Mouse (Mus musculus) hindbrain, embryonic 11.5 days (tissue): ENCODE data around the gene Hist1h2ah. TPM values are rescaled to one million over a fixed set of nuclear protein-coding genes. Genes with fewer than 3 reads are reported as not detected.
"Not testable (repeated sequence)": the region's sequence is repeated elsewhere in the genome, so short reads cannot be mapped to it uniquely, and the experiment has no call there.

Experiments used
- ATAC-seq: fragments of 200-750 bp; cut with Nextera tagmentation; 2 replicates; pipeline ENCODE4 v1.8.0; 2017; ENCODE audit warnings: mild to moderate bottlenecking, moderate TSS enrichment, moderate library complexity; ENCODE audit not compliant: low FRiP score
- DNase-seq: peaks from one replicate; pipeline ENCODE4 v3.0.0-alpha.2; 2015; ENCODE audit warnings: low spot score
- H3K27ac ChIP-seq: fragments of 300-500 bp; sonication (generic); 2 replicates; pipeline ENCODE4 v1.5.1; 2014; ENCODE audit warnings: mild to moderate bottlenecking, low read depth, low read length
- H3K27me3 ChIP-seq: fragments of 300-500 bp; sonication (generic); 2 replicates; pipeline ENCODE4 v1.6.1; 2014; ENCODE audit warnings: mild to moderate bottlenecking, low read length, moderate library complexity, mixed read lengths; ENCODE audit not compliant: control insufficient read depth, insufficient read depth
- H3K36me3 ChIP-seq: fragments of 300-500 bp; sonication (generic); 2 replicates; pipeline ENCODE4 v1.6.1; 2014; ENCODE audit warnings: mild to moderate bottlenecking, low read length, moderate library complexity, mixed read lengths; ENCODE audit not compliant: control insufficient read depth, insufficient read depth
- H3K4me1 ChIP-seq: fragments of 300-500 bp; sonication (generic); replicated peaks from 2 replicates; pipeline ENCODE4 v1.6.1; 2014; ENCODE audit warnings: low read length, mixed read lengths; ENCODE audit not compliant: control insufficient read depth, insufficient read depth
- H3K4me2 ChIP-seq: fragments of 300-500 bp; sonication (generic); replicated peaks from 2 replicates; pipeline ENCODE4 v1.6.1; 2014; ENCODE audit warnings: mild to moderate bottlenecking, low read depth, low read length
- H3K4me3 ChIP-seq: fragments of 300-500 bp; sonication (generic); 2 replicates; pipeline ENCODE4 v1.5.1; 2014; ENCODE audit warnings: low read depth, low read length
- H3K9ac ChIP-seq: fragments of 300-500 bp; sonication (generic); 2 replicates; pipeline ENCODE4 v1.6.1; 2014; ENCODE audit warnings: low read depth, low read length
- H3K9me3 ChIP-seq: fragments of 300-500 bp; sonication (generic); 2 replicates; pipeline ENCODE4 v1.6.1; 2016; ENCODE audit warnings: low read length; ENCODE audit not compliant: control insufficient read depth
- WGBS: fragments of 180-500 bp; shearing (Covaris S2); extraction: QIAGEN DNeasy Blood & Tissue Kit; methylation state at CpG from one replicate; pipeline ENCODE4 v1.1.7; 2014; 5-methylcytosine and 5-hydroxymethylcytosine counted together
- polyA plus RNA-seq: library from polyadenylated mRNA; unstranded; fragments of >200 nt; fragmentation: Nextera tagmentation; extraction: Ambion mirVana; gene quantifications from 2 replicates; pipeline ENCODE4 v1.2.1, GENCODE M21; 2014

Gene Hist1h2ah
- 8.4 and 11.9 TPM in 2 replicates for polyA plus RNA-seq

DNA sequence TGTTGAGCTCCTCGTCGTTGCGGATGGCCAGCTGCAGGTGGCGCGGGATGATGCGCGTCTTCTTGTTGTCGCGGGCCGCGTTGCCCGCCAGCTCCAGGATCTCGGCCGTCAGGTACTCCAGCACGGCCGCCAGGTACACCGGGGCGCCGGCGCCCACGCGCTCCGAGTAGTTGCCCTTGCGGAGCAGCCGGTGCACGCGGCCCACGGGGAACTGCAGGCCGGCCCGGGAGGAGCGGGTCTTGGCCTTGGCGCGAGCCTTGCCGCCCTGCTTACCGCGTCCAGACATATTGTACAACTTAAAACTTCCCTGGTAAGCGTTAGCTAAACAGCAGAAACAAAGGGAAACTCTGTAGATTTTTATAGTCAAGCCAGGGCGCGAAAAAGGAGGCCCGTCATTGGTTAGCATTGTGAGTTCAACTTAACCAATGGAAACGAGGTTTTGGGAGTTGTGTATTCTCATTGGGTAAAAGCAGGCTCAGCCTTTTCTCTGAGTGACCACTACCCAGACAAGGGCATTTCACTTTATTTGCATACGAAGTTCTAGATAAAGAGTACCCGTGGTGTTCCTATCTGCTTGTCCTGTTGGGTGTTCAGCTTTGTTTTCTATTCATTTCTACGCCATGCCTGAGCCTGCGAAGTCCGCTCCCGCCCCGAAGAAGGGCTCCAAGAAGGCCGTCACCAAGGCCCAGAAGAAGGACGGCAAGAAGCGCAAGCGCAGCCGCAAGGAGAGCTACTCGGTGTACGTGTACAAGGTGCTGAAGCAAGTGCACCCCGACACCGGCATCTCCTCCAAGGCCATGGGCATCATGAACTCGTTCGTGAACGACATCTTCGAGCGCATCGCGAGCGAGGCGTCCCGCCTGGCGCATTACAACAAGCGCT lies at the start of gene Hist1h2ah, which contains the start of gene Hist1h2bk:
Gene Hist1h2ah, minus strand, starts transcription at position 302 of the 882 bp plus-strand sequence.
Gene Hist1h2bk, plus strand, starts transcription at position 604 of the 882 bp plus-strand sequence.
- WGBS: 0% methylated on average over 23 of the region's 69 CpGs
- H3K4me2 ChIP-seq: peak within 1 kb of the TSS; percentile 60
- H3K27me3 ChIP-seq, H3K9me3 ChIP-seq, H3K36me3 ChIP-seq, H3K4me1 ChIP-seq: not testable (repeated sequence)
- H3K4me3 ChIP-seq: peak within 1 kb of the TSS; percentile 38
- DNase-seq: peak; percentile 87
- H3K9ac ChIP-seq: peak within 1 kb of the TSS; percentile 59
- peak; percentile 99 for ATAC-seq
- peak within 1 kb of the TSS; percentile 88 for H3K27ac ChIP-seq

DNA sequence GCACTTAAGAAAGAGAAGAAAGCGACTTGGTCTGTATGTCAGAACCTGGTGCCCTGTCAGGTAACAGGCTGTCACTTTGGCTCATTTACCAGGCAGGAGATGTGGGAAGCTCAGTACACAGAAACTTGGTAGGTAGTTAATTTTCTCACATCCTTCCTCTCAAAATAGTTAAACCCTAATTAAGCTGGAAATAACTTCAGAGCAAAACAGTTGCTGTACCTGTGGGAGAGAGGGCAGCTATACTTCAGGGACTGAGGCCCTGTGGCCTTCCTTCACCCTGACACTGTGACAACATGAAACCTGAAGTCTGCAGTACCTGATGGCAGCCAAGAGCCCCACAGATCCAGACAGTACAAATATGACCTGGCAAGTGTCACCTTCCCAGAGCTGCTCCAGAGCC lies 48.8 kb upstream of the Hist1h2ah start, which contains the start of gene Vmn1r188:
Gene Vmn1r188, plus strand, starts transcription at position 301 of the 400 bp plus-strand sequence.
- not testable (repeated sequence) for ATAC-seq, H3K27ac ChIP-seq, H3K4me1 ChIP-seq, H3K4me2 ChIP-seq, H3K9me3 ChIP-seq, H3K4me3 ChIP-seq, H3K9ac ChIP-seq, DNase-seq, H3K27me3 ChIP-seq, H3K36me3 ChIP-seq
- 81% methylated on average over 1 of the region's 1 CpGs for WGBS

DNA sequence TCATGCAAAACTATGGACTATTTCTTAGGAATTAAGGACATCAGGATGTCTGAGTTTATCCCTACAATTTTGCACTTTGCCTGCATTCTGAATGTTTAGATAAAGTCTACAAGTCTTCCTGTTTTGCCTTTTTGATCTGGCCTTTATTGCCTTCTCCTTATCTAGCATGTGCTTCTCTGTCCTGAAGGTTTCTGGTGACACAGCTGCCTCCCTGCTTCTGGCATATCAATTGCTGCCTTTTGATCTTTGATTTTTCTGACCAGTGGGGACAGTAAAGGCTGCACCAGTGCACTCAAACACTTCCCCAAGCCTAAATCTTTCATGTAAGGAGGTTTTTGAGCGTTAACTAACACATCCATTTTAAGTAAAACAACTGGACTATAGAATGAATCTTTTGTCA lies 28.1 kb upstream of the Hist1h2ah start:
- no peaks in the 10 kb centered on the region for H3K4me1 ChIP-seq
- no peak overlapping the region for H3K9ac ChIP-seq
- no peak overlapping the region for H3K4me2 ChIP-seq
- no peaks in the 10 kb centered on the region for H3K9me3 ChIP-seq
- H3K36me3 ChIP-seq: no peaks in the 10 kb centered on the region
- DNase-seq (no peak), ATAC-seq (no peak)
- WGBS: 81% methylated on average over 1 of the region's 1 CpGs
- no peak overlapping the region for H3K27ac ChIP-seq
- no peak overlapping the region for H3K4me3 ChIP-seq
- H3K27me3 ChIP-seq: no peaks in the 10 kb centered on the region

DNA sequence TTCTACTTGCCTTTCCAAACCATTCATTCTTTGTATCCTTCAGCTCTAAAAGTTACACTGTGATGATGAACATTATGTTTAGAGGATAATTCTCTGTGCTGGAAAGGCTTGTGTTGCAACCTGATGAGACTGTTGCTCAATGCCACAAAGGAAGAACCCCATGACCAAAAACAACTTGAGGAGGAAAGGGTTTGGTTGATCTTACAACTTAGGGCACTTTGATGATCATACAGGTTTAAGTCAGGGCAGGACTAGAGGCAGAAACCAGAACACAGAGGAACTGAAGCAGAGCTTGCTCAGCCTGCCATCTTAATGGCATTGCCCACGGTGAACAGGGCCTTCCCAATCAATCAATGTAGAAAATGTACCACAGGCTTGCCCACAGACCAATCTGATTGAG lies 26.1 kb upstream of the Hist1h2ah start:
- DNase-seq: no peak
- Histone ChIP-seq H3K36me3 (no peaks in the 10 kb centered on the region), H3K4me2 (no peak overlapping the region), H3K4me3 (no peak overlapping the region), H3K27me3 (no peaks in the 10 kb centered on the region), H3K4me1 (no peaks in the 10 kb centered on the region), H3K9ac (no peak overlapping the region), H3K9me3 (no peaks in the 10 kb centered on the region), H3K27ac (no peak overlapping the region)
- 86% methylated on average over 1 of the region's 1 CpGs for WGBS
- ATAC-seq: no peak

DNA sequence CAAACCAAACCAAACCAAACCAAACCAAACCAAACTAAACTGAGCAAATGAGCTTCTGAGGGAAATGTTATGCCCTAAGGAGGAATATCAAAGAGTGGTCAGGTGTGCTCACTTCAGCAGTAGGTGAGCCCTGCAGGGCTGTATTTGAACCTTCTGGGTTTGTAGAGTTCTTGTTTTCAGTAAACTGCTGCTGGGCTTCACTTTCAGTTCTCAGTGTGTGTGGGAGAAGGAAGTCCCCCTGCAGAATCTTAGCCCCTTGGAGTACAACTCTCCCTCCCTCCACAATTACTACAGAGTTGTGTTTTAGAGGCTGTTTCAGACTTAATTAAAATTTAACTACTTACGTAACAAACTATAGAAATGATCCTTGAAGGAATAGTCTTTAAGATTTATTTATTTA lies 18.4 kb upstream of the Hist1h2ah start:
- H3K4me2 ChIP-seq: no peak overlapping the region
- H3K9me3 ChIP-seq: no peaks in the 10 kb centered on the region
- ATAC-seq (no peak), DNase-seq (no peak)
- H3K4me3 ChIP-seq: no peak overlapping the region
- H3K9ac ChIP-seq: no peak overlapping the region
- 85% methylated on average over 1 of the region's 1 CpGs for WGBS
- no peaks in the 10 kb centered on the region for H3K36me3 ChIP-seq
- H3K27ac ChIP-seq: no peak overlapping the region
- no peaks in the 10 kb centered on the region for H3K27me3 ChIP-seq
- H3K4me1 ChIP-seq: no peaks in the 10 kb centered on the region

DNA sequence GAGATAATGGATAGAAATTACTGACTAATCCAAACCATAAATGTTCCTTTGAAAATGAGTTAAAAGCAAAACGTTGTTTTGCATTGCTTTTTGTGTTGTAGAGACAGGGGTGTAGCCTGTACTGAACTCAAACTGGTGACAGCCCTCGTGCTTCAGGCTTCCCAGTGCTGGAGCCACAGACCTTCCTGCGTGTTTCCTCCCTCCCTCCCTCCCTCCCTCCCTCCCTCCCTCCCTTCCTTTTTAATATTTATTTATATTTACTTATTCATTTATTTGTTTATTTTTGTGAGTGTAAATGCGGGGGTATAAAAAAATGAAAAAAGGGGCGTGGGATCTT lies 16.1 kb upstream of the Hist1h2ah start:
- peak; percentile 41; the same call in 1 of the 2 replicates for ATAC-seq
- H3K4me3 ChIP-seq: peak overlapping the region; percentile 34
- H3K9ac ChIP-seq: no peak overlapping the region
- peak overlapping the region; percentile 32 for H3K4me2 ChIP-seq
- no peak for DNase-seq
- H3K36me3 ChIP-seq: no peaks in the 10 kb centered on the region
- H3K27ac ChIP-seq: 0 out of 2 replicates have a peak overlapping the region, but pooled peaks have one; percentile 66
- no peaks in the 10 kb centered on the region for H3K27me3 ChIP-seq
- no peaks in the 10 kb centered on the region for H3K4me1 ChIP-seq
- WGBS: 11% methylated on average over 5 of the region's 5 CpGs
- no peaks in the 10 kb centered on the region for H3K9me3 ChIP-seq

DNA sequence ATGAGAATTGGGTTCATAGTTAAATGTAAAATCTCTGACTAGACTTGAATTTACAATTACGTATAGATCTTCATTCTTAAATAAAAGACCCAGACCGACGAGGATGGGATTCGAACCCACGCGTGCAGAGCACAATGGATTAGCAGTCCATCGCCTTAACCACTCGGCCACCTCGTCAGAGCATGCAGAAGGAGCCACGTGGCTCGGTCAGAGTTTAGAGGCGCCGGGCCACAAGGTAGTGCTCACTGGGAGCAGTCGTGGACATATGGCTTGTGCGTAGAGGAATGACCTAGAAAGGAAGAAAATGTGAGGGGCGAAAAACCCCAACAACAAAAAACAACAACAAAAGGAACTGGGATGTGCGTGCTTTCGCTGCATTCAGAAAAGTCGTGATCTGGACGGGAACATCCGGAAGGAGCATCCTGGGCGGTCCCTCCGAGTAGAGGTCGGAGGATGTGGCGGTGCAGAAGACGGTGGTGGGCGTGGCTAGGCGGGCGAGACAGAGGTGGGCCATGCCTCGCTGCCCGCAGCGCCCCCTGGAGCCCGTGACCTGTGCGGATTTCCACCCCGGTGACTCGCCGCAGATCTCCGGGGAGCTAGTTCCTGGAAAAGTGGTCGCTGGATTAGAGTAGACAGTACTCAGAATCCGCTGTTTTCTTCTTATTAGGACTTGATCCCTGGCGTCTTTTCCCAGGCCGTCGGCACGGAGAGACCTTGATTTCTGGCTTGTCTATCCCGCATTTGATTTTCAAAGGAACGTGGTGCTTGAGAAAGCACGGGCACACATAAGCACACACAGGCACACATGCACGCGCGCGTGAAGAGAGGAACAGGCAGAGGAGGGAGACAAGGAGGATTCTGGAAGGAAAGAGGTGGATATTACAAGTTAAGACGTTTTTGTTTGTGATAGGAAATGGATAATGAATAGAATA lies 15.5 kb upstream of the Hist1h2ah start:
- peak overlapping the region; percentile 66 for H3K27ac ChIP-seq
- no peaks in the 10 kb centered on the region for H3K36me3 ChIP-seq
- peak overlapping the region; percentile 32 for H3K4me2 ChIP-seq
- H3K9me3 ChIP-seq: no peaks in the 10 kb centered on the region
- under 1% methylated on average over 52 of the region's 52 CpGs for WGBS
- peak overlapping the region; percentile 34 for H3K4me3 ChIP-seq
- ATAC-seq (peak; percentile 96), DNase-seq (peak; percentile 97)
- no peaks in the 10 kb centered on the region for H3K4me1 ChIP-seq
- peak overlapping the region; percentile 53 for H3K9ac ChIP-seq
- H3K27me3 ChIP-seq: no peaks in the 10 kb centered on the region

DNA sequence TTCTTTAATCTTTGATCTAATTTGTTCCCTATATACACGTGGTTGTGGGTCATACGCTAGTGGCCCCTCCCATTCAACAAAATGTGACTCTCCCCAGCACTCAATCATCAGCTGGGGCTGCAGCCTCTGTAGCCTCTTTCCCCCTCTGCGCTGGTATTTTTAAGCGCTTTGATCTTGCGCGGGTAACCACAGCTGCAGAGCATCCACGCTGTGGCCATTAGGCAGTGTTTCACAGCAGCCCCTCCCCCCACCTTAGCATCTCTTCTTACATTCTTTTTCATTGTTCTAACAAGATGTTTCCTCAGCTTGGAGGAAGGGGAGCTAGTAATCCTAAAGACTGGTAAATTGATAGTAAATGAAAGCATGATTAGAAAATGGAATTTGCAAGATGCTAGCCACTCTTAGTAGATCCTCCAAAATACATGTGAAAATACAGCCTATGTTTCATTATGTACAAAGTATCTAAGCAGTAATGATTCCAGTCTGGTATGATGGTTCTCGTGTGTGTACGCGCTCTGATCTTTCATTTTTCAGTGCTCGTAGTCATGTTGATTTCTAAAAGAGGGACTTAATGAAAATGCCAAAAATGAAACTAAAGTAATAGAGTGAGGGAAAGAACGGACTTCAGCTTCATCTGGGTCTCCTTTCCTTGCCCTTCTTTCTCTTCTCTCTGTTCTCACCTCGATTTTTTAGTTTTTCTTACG lies 14.5 kb upstream of the Hist1h2ah start:
- Histone ChIP-seq H3K4me3 (peak overlapping the region; percentile 34), H3K27ac (peak overlapping the region; percentile 66), H3K9ac (peak overlapping the region; percentile 53; the same call in 1 of the 2 replicates), H3K4me2 (peak overlapping the region; percentile 32), H3K27me3 (no peaks in the 10 kb centered on the region), H3K9me3 (no peaks in the 10 kb centered on the region), H3K36me3 (no peaks in the 10 kb centered on the region), H3K4me1 (no peaks in the 10 kb centered on the region)
- DNase-seq (peak; percentile 84), ATAC-seq (peak; percentile 58)
- 2% methylated on average over 14 of the region's 14 CpGs for WGBS
